Mouse (Mus musculus): Measurements from ENCODE around the gene Wapl.

DNA sequence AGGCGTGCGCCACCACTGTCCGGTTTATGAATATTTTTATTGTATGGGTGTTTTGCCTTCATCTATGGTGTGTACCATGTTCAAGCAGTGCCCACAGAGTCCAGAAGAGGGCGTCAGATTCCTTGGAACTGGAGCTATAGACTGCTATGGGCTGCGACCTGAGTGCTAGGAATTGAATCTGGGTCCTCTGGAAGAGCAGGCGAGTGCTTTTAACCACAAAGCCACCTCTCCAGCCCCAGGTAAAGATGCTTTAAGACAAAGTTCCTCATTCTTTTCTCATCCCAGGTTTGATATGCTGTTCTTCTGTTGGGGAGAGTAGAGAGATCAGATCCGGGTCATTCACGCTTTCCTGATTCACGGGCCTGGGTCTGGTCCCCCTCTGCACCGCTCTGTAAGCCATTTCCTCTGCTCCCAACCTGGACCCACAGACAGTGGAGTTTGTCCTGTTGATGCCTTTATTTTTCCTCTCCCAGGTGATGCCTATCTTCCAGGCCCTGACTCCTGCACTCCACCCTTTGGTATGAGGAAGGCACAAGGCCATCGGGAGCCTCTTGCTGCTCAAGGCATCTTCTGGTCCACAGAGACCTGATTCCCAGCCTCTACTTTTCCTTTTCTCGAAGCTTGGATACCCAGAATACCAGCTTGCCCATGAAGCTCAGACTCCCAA is 103.1 kb downstream of the Wapl start:
- TF ChIP-seq ZC3H11A (IDR thresholded peaks at IDR 0.05; ENCODE audit: borderline replicate concordance, low read depth, low read length) (no peak), ZNF384 (IDR thresholded peaks at IDR 0.05; ENCODE audit: low read depth, low read length) (no peak)

Data from ES-E14 (cell line).